Comparison of ENCODE assay signal across 15 mouse cellular contexts in genomic region chr2:125015007-125015406, GRCm38 (mm10). TPM values are rescaled to one million over a fixed set of nuclear protein-coding genes. Genes with fewer than 3 reads are reported as not detected.
DNase-seq lines count a peak whose midpoint lies in the region; ATAC-seq lines count a peak whose summit lies in the region.
"Had no signal": no experiment of that assay in that cellular context is flagged by ENCODE, and none has a peak within 500 bp of the region (broad histone marks: within the 10 kb centered on the region; RNA-seq: fewer than 3 reads in every experiment).

No protein-coding gene starts in this region.

- no peaks in the 10 kb centered on the region for H3K27me3 ChIP-seq in forebrain, embryonic 14.5 days (replicated peaks; ENCODE audit: control insufficient read depth, insufficient read depth, low read length)
- H3K27me3 ChIP-seq: embryonic facial prominence, embryonic 12.5 days; midbrain, embryonic 13.5 days had no signal

- no peak overlapping the region for H3K9ac ChIP-seq in forebrain, embryonic 14.5 days (ENCODE audit: low read length)
- H3K9ac ChIP-seq: embryonic facial prominence, embryonic 12.5 days; liver, embryonic 14.5 days; midbrain, embryonic 13.5 days had no signal

- WGBS in forebrain, embryonic 14.5 days: 86% methylated on average over 1 of the region's 1 CpGs

- DNase-seq in cerebellum, postnatal 4 days (ENCODE audit: low spot score in 2 of 2): no peak
- DNase-seq in right cerebral cortex, adult 2 months (ENCODE audit: low spot score in 2 of 2): peak; percentile 15 to 29
- no peak for DNase-seq in right cerebral cortex, postnatal 36 days (ENCODE audit: low spot score in 2 of 2)
- peak; percentile 22 to 32 for DNase-seq in cerebellum, postnatal 14 days
- DNase-seq in forebrain, embryonic 14.5 days (ENCODE audit: low spot score): no peak
- no peak for DNase-seq in ovary, postnatal 10 days (ENCODE audit: low spot score)
- DNase-seq: adrenal gland, adult 8-10 months; kidney, adult 9 months; right cerebral cortex, postnatal 4 days had no signal

- H3K4me2 ChIP-seq in forebrain, embryonic 14.5 days (ENCODE audit: low read length): no peak overlapping the region
- H3K4me2 ChIP-seq: embryonic facial prominence, embryonic 12.5 days; midbrain, embryonic 13.5 days had no signal

- H3K4me3 ChIP-seq in forebrain, embryonic 14.5 days (ENCODE audit: low read depth, low read length): no peak overlapping the region
- H3K4me3 ChIP-seq: embryonic facial prominence, embryonic 12.5 days; midbrain, embryonic 13.5 days had no signal

- H3K27ac ChIP-seq in forebrain, embryonic 14.5 days (ENCODE audit: low read depth, low read length): no peak overlapping the region
- H3K27ac ChIP-seq: embryonic facial prominence, embryonic 12.5 days; liver, embryonic 14.5 days; midbrain, embryonic 13.5 days had no signal

- no peaks in the 10 kb centered on the region for H3K36me3 ChIP-seq in forebrain, embryonic 14.5 days (ENCODE audit: control insufficient read depth, insufficient read depth, low read length)
- H3K36me3 ChIP-seq: embryonic facial prominence, embryonic 12.5 days; midbrain, embryonic 13.5 days had no signal

- H3K9me3 ChIP-seq in forebrain, embryonic 14.5 days (replicated peaks; ENCODE audit: control insufficient read depth, low read length): no peaks in the 10 kb centered on the region
- H3K9me3 ChIP-seq: embryonic facial prominence, embryonic 12.5 days; midbrain, embryonic 13.5 days had no signal

- ATAC-seq in cerebellum, adult (ENCODE audit: insufficient number of reproducible peaks, low FRiP score, low TSS enrichment): peak; percentile 93
- no peak for ATAC-seq in megakaryocyte-erythroid progenitor cell, adult 5-6 weeks (replicated peaks; ENCODE audit: low FRiP score, low TSS enrichment, poor library complexity, severe bottlenecking)
- no peak for ATAC-seq in forebrain, embryonic 14.5 days
- ATAC-seq: inflammation-experienced regulatory T-cells, adult 6 months; midbrain, embryonic 13.5 days had no signal

- no peaks in the 10 kb centered on the region for H3K4me1 ChIP-seq in forebrain, embryonic 14.5 days (ENCODE audit: control insufficient read depth, insufficient read depth, low read length)
- H3K4me1 ChIP-seq: embryonic facial prominence, embryonic 12.5 days; midbrain, embryonic 13.5 days had no signal

RNA-seq across cellular contexts. Expression of gene Slc24a5, which starts 52.9 kb away (rescaled TPM):
- not detected in 2 replicates for total RNA-seq in megakaryocyte-erythroid progenitor cell, adult 5-6 weeks (2014; fragmentation: Nextera tagmentation)
- total RNA-seq in megakaryocyte-erythroid progenitor cell, adult 5-6 weeks (2017): 0.69 and 1.8 TPM in 2 replicates
- 3.6 and 4.6 TPM in 2 replicates for polyA plus RNA-seq in forebrain, embryonic 14.5 days (2014; fragmentation: Nextera tagmentation; extraction: Ambion mirVana)

Comparison
In these comparisons a context has a peak if more than half of its experiments do, and no peak if none do; other contexts are left out.
1. DNase-seq: peak in right cerebral cortex, adult 2 months (2 of 2) and cerebellum, postnatal 14 days (2 of 2); none in cerebellum, postnatal 4 days (0 of 2), right cerebral cortex, postnatal 36 days (0 of 2), forebrain, embryonic 14.5 days (single experiment) and ovary, postnatal 10 days (single experiment).